Mouse (Mus musculus): ENCODE measurements around the gene Tbc1d10b.
"Not testable (repeated sequence)": the region's sequence is repeated elsewhere in the genome, so short reads cannot be mapped to it uniquely, and the experiment has no call there.

Tbc1d10b gene

DNA sequence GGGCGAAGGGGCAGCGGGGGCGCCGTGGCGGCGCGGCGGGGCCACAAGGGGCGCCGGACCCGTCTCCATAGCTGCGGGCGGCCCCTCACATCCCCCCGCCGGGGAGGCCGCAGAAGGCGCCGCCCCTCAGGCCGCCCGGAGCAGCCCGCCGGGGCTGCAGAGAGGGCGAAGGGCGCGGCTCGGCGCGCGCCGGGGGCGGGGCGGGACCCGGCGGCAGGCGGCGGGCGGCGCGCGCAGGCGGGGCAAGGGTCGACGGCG, at the start of gene Tbc1d10b:
TSS of gene Tbc1d10b (minus strand) at position 174 of the 258 bp plus-strand sequence.
- DNase-seq (ENCODE audit: low spot score in 2 of 2), result no peak

DNA sequence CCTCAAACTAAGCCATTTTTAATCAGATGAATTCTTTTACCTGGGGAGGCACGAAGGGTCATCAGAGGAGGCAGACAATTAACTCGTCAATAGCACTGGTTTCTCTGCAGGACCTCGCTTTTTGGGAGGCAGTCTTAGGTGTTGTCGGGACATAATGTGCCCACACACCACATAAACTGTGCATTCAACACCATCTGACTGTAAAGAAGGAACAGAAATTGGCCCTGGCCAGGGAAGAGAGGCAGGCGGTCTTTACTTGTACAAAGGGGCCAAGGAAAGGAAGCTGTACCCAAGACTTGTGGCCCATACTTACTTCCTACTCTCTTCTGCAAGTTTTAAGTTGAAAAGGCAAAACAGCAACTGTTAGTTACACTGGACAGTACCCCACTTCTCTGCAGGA, 48.2 kb upstream of the Tbc1d10b start:
- DNase-seq (ENCODE audit: low spot score in 2 of 2), result no peak

DNA sequence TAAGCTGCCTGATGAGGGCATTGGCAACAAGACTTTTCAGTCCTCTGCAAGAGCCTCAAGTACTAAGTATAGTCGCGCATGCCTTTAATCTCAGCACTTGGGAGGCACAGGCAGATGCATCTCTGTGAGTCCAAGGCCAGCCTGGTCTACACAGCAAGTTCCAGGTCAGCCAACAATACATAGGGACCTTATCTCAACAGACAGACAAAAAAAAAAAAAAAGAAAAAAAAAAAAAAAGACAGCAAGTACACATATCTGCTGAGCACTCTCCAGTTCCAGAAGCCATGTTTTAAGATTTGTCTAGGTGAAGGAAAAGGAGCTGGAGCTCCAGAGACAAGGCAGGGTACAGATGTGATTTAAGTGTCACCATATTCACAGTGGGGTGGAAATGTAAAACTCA, 47.7 kb upstream of the Tbc1d10b start:
- DNase-seq (ENCODE audit: low spot score in 2 of 2), result no peak

DNA sequence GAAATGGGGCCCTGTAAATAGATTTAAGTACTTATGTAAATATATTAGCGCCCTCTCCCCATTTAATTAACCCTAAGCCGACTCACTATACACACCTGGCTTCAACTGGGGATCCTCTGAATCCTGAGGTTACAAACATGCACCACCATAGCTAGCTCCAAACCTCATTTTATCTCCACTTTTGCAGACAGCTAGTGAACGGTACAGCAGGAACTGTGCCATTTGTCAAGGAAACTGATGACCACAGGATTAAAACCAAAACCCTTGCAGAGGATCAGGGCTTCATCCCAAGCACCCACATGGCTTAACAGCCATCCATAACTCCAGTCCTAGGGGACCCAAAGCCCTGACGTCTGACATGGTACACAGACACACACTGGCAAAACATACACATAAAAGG, 46.7 kb upstream of the Tbc1d10b start:
- DNase-seq (ENCODE audit: low spot score in 2 of 2), result no peak

GRCm38 (mm10) chr7:127253821-127254769, 45.8 kb upstream of the Tbc1d10b start:
- peak; percentile 82 to 96 for DNase-seq (ENCODE audit: low spot score in 2 of 2)

GRCm38 (mm10) chr7:127253341-127253740, 45.1 kb upstream of the Tbc1d10b start:
- DNase-seq (ENCODE audit: low spot score in 2 of 2), result no peak

GRCm38 (mm10) chr7:127252414-127252813, 44.1 kb upstream of the Tbc1d10b start:
- DNase-seq (ENCODE audit: low spot score in 2 of 2), result no peak

DNA sequence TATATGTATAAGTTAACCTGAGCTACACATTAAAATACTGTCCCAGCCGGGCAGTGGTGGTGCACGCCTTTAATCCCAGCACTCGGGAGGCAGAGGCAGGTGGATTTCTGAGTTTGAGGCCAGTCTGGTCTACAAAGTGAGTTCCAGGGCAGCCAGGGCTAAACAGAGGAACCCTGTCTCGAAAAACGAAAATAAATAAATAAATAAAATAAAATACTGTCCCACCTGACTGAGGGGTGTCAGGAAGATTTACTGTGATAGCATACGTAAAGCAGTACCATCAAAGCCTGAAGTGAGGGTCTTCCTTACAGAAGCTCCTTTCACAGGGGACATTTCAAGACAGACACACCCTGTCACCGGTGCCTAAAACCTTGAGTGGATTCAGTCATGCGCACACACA, 42.2 kb upstream of the Tbc1d10b start:
- not testable (repeated sequence) for DNase-seq (ENCODE audit: low spot score in 2 of 2)

DNA sequence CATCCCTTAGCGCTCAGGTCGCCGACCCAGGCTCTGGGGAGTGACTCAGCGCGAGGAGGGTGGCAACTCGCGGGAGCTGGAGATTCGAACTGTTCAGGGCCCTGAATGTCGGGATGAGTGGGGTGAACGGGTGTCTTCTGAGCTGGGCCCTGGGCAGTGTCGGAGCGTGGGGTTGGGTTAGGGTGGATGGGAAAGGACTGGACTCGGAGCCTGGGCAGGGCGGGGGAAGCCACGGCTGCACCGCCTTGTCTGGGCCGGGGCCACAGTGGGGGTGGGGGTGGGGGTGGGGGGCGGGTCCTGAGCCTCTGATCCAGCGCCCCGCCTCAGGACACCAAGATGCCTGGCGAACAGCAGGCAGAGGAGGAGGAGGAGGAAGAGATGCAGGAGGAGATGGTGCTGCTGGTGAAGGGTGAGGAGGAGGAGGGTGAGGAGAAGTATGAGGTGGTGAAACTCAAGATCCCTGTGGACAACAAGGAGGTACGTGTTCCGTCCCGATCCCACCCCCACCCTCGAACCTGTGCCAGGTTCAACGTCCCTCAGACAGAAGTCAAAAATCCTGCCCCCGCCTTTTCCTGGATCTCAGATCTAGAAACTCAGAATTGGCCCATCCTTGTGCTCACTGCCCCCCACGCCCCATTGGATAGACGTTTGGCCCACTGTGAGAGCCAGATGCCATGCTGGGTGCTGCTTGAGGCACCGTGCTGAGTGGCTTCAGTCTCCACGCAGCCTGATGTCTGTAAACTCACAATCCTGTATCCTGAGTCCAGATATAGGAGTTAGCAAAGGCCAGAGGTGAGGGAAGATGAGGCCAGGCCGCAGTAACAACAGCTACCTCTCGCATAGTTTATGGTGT, 36.6 kb upstream of the Tbc1d10b start:
- no peak for DNase-seq (ENCODE audit: low spot score in 2 of 2)

- peak; percentile 78 to 93 for DNase-seq (ENCODE audit: low spot score in 2 of 2)
These were observed 35.8 kb upstream of the Tbc1d10b start, which contains the start of gene Zfp771 for GRCm38 (mm10) chr7:127243870-127244657. TSS of gene Zfp771 (plus strand) at chr7:127244274.

GRCm38 (mm10) chr7:127243361-127243867, 35.1 kb upstream of the Tbc1d10b start:
- no peak for DNase-seq (ENCODE audit: low spot score in 2 of 2)

- DNase-seq (ENCODE audit: low spot score in 2 of 2), result no peak
These were observed 26.5 kb upstream of the Tbc1d10b start for GRCm38 (mm10) chr7:127234777-127235176.

GRCm38 (mm10) chr7:127233765-127234164, 25.5 kb upstream of the Tbc1d10b start:
- DNase-seq (ENCODE audit: low spot score in 2 of 2), result no peak

- DNase-seq (ENCODE audit: low spot score in 2 of 2), result no peak
These were observed 25.1 kb upstream of the Tbc1d10b start for GRCm38 (mm10) chr7:127233368-127233749.

DNA sequence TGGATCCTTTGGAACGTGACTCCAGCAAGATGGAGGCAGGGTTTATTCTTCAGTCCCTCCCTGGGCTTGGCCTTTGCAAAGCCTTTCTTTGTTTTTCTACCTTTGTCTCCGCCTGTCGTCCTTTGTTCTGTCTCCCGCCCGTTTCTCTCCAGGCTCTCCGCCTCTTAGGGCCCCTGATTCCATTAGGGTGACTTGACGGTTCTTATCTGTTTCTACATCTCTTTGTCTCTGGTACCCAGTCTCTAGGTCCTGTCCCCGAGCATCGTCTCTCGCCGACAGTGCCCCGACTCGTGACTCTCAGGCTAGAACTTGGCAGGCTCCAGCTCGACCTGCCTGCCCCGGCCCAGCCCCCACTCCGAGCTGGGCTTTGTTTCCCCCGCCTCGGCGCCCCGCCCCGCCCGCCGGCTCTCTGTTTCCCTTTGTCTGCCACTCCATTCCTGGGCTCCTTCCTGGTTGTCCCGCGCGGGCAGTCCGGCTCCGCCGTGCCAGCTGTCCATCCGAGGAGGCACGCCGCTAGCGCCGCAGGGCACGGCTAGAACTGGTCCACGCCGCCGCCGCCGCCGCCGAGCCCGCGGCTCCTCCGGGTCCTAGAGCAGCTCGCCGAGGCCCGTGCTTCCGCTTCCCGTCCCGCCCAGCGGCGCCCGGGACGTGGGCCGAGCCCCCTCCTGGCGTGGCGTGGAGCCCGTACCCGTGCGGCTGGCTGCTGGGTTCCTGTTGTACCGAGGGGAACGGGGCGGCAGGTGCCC, 24.5 kb upstream of the Tbc1d10b start, which contains the start of the genes Zfp553 and Sept1:
TSS of gene Zfp553 (plus strand) at position 440 of the 746 bp plus-strand sequence.
TSS of gene Sept1 (minus strand) at position 509 of the 746 bp plus-strand sequence.
- peak; percentile 71 to 87 for DNase-seq (ENCODE audit: low spot score in 2 of 2)

- no peak for DNase-seq (ENCODE audit: low spot score in 2 of 2)
These were observed 23.8 kb upstream of the Tbc1d10b start for GRCm38 (mm10) chr7:127231826-127232621.

DNA sequence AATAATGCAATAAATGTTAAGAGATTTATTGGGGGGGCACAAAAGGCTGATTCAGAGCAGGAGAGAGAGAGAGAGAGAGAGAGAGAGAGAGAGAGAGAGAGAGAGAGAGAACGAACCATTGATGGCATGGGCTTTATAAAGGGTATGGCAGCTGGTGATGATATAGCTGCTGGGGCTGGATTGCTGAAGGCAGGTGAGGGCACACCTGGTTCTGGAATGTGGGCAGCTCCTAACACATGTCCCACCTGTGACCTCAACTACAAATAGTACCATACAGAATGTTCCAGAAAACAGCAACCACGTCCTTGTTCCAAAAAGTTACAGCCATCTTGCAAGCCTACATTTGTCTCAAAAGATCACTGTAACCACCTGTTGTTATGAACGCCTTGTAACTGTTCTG, 23.1 kb upstream of the Tbc1d10b start:
- DNase-seq (ENCODE audit: low spot score in 2 of 2), result no peak

- peak; percentile 67 to 82 for DNase-seq (ENCODE audit: low spot score in 2 of 2)
These were observed 20.5 kb upstream of the Tbc1d10b start for GRCm38 (mm10) chr7:127228615-127229303.
